Mouse (Mus musculus) cerebellum, postnatal 36 days (tissue): ENCODE data around the gene Tbc1d1.

Experiments
- DNase-seq, 2 experiments: peaks; one replicate each; pipeline ENCODE4 v3.0.0; 2021 to 2022; ENCODE audit warnings: mixed read lengths in 2 of 2

Tbc1d1 gene

GRCm38 (mm10) chr5:64160705-64161391 lies 4.7 kb downstream of the Tbc1d1 start:
- DNase-seq = peak in 1 of 2 experiments; percentile 18

DNA sequence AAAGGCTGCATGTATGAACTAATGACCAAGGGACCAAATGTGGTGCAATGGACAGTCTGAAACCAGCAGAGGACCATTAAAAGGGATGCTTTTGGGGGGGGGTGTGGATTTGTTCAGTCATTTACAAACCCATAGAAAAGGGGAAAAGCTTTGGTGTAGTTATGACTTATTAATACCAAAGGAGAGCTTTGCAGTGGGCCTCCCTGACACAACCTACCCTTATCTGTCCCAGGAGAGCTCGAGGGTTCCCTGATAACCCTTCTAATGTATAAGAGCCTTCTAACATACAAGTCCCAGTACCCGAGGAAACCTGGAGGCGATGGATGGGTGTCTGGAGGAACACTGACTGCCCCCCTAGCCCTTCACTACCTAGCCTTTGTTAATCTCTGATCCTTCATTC lies 5.8 kb downstream of the Tbc1d1 start:
- DNase-seq = no peak

GRCm38 (mm10) chr5:64162582-64162981 lies 6.5 kb downstream of the Tbc1d1 start:
- DNase-seq = no peak

DNA sequence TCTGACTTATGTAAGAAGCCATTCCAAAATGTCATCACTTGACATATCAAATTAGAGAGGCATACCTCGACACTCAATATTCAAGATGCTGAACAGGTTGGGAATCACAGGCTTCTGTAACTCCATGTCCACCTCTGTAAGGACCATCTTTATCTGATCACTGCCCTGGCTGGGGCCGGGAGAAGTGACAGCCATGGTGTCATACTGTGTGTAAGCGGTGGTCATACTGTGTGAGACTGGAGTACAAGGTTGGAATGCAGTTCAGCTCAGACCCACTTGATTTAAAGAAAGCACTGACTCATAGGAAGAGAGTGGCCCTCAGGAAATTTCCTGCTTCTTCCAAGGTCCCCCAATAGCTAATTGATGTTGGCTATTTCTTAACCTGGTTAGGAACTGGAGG lies 8.3 kb downstream of the Tbc1d1 start:
- no peak for DNase-seq

DNA sequence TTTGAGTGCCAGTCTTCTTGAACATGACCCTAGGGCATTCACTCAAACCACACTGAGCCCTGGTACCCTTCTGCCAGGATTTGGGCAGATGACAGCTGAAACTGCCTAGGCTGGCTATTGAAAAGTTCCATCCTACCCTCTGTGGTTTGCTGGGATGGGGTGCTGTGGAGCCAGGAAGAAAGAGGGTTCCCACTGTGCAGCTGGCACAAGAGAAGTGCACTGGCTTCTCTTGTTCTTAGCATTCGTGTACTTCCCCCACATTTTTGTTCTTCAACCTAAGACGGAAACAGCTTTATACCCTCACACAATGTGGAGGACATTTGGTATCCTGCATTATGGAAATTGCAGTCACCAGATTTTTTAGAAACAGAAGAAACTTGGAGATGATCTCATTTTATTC lies 9.7 kb downstream of the Tbc1d1 start:
- no peak for DNase-seq

- no peak for DNase-seq
Measured at GRCm38 (mm10) chr5:64168990-64169540, 13.0 kb downstream of the Tbc1d1 start.

DNA sequence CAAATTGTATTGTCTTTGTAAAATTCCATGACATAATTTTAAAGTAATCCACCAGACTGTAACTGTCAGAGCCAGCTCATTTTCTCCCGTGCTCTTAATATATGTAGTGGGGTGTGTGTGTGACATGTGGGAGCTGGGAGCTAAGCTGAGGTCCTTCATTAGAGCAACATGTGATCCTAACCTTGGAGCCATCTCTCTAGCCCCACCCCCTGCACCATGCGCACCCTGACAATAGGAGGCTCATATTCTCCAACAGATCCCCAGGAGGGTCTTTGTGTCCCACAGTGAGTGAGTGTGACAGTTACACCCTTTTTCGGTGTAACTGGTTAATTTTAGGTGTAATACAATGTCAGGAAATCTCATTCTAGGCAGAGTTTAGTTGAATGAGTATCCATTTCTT lies 16.8 kb downstream of the Tbc1d1 start:
- DNase-seq = no peak

- no peak for DNase-seq
Measured at GRCm38 (mm10) chr5:64173302-64173701, 17.2 kb downstream of the Tbc1d1 start.

DNA sequence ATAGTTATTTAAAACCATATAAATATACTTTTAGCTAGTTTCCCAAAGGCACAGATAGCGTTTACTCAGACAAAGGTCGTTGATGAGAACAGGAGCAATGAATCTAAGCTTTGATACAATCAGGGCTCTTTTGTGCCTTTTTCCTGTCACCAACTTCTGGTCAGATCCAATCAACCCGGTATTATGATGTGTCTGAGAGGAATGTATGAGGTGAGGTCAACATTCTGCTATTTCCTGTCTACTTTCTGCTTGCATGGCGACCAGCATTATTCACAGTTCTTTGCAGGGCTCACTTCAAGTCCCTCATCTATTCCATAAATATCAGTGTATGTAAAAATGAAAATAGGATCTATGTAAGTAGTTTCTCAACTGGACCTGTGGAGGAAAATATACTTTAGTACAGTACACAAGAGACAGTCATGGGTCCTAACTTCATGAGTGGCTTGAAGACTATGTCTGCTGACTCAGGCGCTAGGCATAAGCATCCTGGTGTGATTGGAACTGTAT lies 18.4 kb downstream of the Tbc1d1 start:
- DNase-seq = no peak

GRCm38 (mm10) chr5:64180548-64180947 lies 24.4 kb downstream of the Tbc1d1 start:
- DNase-seq = no peak

- DNase-seq = no peak
Measured at GRCm38 (mm10) chr5:64183712-64184111, 27.6 kb downstream of the Tbc1d1 start.

DNA sequence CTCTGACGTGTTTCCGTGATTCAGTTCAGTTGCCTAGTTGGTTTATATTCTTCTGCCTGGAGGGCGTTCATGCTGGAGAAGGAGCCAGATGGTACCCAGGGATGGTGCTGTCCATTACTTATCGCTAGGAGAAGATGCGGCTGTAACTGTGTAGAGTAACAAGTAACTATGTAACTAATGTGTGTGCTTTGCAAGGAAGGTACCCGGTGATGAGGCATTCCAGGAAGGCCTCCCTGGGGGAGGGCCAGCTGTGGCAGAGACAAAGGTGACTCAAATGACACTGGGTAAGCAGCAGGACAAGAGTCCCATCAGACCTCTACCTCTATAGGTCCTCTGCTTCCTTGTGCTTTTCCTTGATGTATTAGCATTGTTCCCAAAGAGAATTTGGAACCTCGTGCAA lies 29.2 kb downstream of the Tbc1d1 start:
- DNase-seq = no peak

- no peak for DNase-seq
Measured at GRCm38 (mm10) chr5:64186566-64186965, 30.5 kb downstream of the Tbc1d1 start.

DNA sequence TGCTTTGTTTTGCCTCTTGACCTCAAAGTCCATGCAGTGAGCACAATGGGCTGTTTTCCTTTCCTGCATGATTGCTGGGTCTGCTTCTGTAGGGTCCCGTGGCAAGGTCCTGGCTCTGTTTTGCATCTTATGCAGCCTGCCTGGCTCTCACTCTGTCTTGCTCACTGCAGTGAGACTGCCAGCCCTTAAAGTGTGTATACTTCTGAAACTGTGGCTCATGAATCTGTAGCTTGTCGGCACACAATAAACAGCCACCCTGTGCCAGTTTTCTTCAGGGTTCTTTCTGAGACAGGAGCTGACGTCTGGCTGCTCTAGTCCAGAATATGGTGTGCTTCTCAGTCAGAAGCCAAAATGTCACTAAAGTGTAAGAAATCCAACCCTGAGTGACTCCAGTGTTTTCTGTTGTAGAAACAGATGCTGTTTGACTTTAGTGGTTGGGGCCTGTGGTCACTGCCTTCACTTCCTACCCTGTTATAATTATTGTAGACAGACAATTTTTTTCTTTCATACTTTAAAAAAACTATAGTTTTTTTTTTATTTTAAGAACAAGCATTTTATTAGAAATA lies 32.1 kb downstream of the Tbc1d1 start:
- no peak for DNase-seq

DNA sequence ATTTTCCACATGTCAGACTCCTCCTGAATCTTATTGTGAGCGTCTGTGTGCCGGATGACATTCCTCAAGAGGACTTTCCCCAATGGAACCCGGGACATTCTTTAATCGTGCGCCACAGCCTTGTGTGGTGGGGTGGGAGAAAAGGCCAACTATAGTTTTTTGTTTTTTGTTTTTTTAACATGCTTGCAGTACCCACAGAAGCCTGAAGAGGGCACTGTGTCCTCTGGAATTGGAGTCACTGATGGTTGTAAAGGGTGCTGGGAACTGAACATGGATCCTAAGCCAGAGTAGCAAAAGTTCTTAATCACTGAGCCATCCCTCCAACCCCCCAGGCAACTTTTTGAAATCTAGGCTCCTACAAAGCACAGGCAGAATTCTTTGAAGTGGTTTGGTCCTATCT lies 34.8 kb downstream of the Tbc1d1 start:
- no peak for DNase-seq

- DNase-seq = no peak
Measured at GRCm38 (mm10) chr5:64193353-64193752, 37.2 kb downstream of the Tbc1d1 start.

- peak; percentile 43 to 52 for DNase-seq
Measured at GRCm38 (mm10) chr5:64196250-64196865, 40.3 kb downstream of the Tbc1d1 start.

GRCm38 (mm10) chr5:64196866-64197321 lies 40.8 kb downstream of the Tbc1d1 start:
- no peak for DNase-seq

DNA sequence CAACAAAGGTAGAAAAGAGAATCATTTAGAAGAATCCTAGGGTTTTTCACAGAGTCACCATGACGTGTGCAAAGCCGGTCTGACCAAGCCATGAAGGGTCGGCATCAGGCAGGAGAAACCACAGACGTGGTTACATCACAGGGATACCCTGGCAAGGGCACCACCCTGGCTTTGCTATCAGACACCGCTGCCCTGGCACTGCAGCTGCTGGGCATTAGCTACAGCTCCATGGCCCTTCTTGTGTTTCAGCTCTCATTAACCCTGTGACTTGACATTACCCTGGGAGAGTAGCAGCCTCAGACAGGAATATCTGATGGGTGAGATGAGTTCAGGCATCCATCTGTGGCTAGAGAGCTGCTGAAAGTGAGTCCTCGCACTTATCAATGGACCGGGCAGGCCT lies 42.5 kb downstream of the Tbc1d1 start:
- no peak for DNase-seq

GRCm38 (mm10) chr5:64201071-64201470 lies 45.0 kb downstream of the Tbc1d1 start:
- DNase-seq = no peak

- peak; percentile 13 to 15 for DNase-seq
Measured at GRCm38 (mm10) chr5:64202306-64202705, 46.2 kb downstream of the Tbc1d1 start.

DNA sequence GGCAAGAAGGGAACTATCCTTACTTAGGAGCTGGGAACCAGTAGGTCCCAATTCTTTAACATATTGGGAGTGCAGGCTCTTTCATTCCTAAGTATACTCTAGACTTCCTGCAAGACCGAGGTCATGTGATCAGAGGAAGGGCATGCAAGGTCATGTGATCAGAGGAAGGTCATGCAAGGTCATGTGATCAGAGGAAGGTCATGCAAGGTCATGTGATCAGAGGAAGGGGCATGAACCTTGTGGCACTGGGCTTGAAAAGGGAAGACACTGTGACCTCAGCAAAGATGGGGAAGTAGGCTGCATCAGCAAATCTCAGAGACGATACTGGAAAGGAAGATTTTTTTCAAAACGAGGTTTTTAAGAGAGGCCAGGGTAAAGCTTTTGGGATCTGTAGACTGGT lies 49.5 kb downstream of the Tbc1d1 start:
- DNase-seq = no peak

- DNase-seq = no peak
Measured at GRCm38 (mm10) chr5:64206431-64206830, 50.3 kb downstream of the Tbc1d1 start.

DNA sequence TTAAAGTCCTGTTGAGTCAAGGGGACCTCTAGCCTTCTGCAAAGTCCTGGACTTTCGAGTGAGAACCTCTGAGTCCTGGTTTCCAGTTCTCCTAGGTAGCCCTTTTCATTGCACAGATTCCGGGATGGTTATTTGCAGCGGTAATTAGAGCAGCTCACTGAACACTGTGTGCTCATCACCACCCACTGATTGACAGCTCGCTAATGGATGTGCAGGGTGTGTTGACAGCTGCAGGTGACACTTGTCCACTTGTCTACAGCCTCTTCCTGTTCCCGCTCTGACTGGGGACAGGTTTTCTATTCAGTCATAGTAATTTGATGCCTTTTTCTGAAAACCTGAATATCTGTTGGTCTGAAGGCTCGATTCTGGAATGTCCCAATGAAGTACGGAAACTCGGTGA lies 50.8 kb downstream of the Tbc1d1 start:
- no peak for DNase-seq
